Mouse (Mus musculus) heart, embryonic 16.5 days (tissue): ENCODE results near the gene Gm9049. TPM values are rescaled to one million over a fixed set of nuclear protein-coding genes. Genes with fewer than 3 reads are reported as not detected.
"Not testable (repeated sequence)": the region's sequence is repeated elsewhere in the genome, so short reads cannot be mapped to it uniquely, and the experiment has no call there.

Experiments used
- ATAC-seq: fragments of 200-750 bp; cut with Nextera tagmentation; replicated peaks from 2 replicates; pipeline ENCODE4 v1.8.0; 2017; ENCODE audit warnings: moderate number of reproducible peaks; ENCODE audit not compliant: insufficient read depth, low FRiP score; ENCODE audit errors: extremely low read depth
- H3K27ac ChIP-seq: fragments of 300-500 bp; sonication (generic); 2 replicates; pipeline ENCODE4 v1.5.1; 2014; ENCODE audit warnings: mild to moderate bottlenecking, low read length, control low read depth, moderate library complexity
- H3K27me3 ChIP-seq: fragments of 300-500 bp; sonication (generic); 2 replicates; pipeline ENCODE4 v1.6.1; 2014; ENCODE audit warnings: low read length, mixed read lengths; ENCODE audit not compliant: control insufficient read depth, insufficient read depth
- H3K36me3 ChIP-seq: fragments of 300-500 bp; sonication (generic); 2 replicates; pipeline ENCODE4 v1.6.1; 2014; ENCODE audit not compliant: control insufficient read depth, insufficient read depth
- H3K4me1 ChIP-seq: fragments of 300-500 bp; sonication (generic); 2 replicates; pipeline ENCODE4 v1.6.1; 2014; ENCODE audit warnings: low read length, mixed read lengths; ENCODE audit not compliant: control insufficient read depth, insufficient read depth
- H3K4me2 ChIP-seq: fragments of 300-500 bp; sonication (generic); 2 replicates; pipeline ENCODE4 v1.6.1; 2014; ENCODE audit warnings: low read depth, mild to moderate bottlenecking, control low read depth, low read length
- H3K4me3 ChIP-seq: fragments of 300-500 bp; sonication (generic); 2 replicates; pipeline ENCODE4 v1.5.1; 2014; ENCODE audit warnings: mild to moderate bottlenecking, control low read depth, low read length
- H3K9ac ChIP-seq: fragments of 300-500 bp; sonication (generic); 2 replicates; pipeline ENCODE4 v1.6.1; 2014; ENCODE audit warnings: low read length, control low read depth
- H3K9me3 ChIP-seq: fragments of 300-500 bp; sonication (generic); replicated peaks from 2 replicates; pipeline ENCODE4 v1.6.1; 2016; ENCODE audit warnings: low read length; ENCODE audit not compliant: control insufficient read depth
- WGBS: fragments of 180-500 bp; shearing (Covaris S2); extraction: QIAGEN DNeasy Blood & Tissue Kit; methylation state at CpG from one replicate; pipeline ENCODE4 v1.1.7; 2014; 5-methylcytosine and 5-hydroxymethylcytosine counted together
- polyA plus RNA-seq: library from polyadenylated mRNA; unstranded; fragments of >200 nt; fragmentation: Nextera tagmentation; extraction: Ambion mirVana; gene quantifications from 2 replicates; pipeline ENCODE4 v1.2.1, GENCODE M21; 2015

Gene Gm9049
- polyA plus RNA-seq, result 0.21 TPM in 1 of 2 replicates, not detected in the other

DNA sequence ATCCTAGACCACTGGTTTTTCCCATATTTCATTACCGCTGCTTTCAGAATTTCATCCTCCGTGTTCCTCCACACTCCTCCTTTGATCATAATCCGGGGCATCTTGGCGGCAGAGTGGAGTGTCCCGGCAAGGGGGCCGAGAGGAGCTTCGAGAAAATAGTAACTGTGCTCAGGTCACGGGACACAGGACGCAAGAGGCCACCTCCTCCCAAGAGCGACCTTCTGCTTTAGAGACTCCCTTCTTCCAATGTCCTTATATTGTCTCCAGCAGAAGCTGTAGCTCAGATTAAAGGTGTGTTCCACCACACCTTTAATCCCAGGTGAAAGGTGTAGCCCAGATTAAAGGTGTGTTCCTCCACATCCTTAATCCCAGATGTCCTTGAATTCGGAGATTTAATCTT is at the start of gene Gm9049:
TSS of gene Gm9049 (minus strand) at position 101 of the 400 bp plus-strand sequence.
- H3K4me2 ChIP-seq, H3K4me3 ChIP-seq, H3K9me3 ChIP-seq, H3K27ac ChIP-seq, H3K36me3 ChIP-seq, ATAC-seq, H3K27me3 ChIP-seq, H3K4me1 ChIP-seq, H3K9ac ChIP-seq: not testable (repeated sequence)
- 64% methylated on average over 1 of the region's 11 CpGs for WGBS

DNA sequence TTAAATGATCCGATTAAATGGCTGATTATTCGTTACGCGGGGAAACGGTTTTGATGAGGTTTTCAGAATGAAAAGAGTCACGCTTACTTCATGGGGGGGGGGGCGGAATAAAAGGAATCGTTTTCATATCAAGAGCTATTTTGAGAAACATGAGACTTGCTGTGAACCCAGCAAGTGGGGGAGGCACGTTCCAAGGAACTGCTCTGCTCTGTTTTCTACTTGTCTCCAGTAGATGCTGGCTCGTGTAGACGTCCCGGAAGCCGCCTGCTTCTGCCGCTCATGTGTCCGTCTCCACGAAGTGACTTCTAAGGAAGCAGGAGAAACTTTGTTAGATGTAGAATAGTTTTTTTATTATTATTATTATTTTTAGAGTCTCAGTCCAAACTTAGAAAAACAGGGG is 46.0 kb upstream of the Gm9049 start:
- Histone ChIP-seq H3K27me3 (no peaks in the 10 kb centered on the region), H3K27ac (no peak overlapping the region), H3K4me1 (no peaks in the 10 kb centered on the region), H3K4me2 (no peak overlapping the region), H3K9ac (no peak overlapping the region), H3K36me3 (no peaks in the 10 kb centered on the region), H3K4me3 (no peak overlapping the region), H3K9me3 (no peaks in the 10 kb centered on the region)
- no peak for ATAC-seq
- 67% methylated on average over 16 of the region's 16 CpGs for WGBS

DNA sequence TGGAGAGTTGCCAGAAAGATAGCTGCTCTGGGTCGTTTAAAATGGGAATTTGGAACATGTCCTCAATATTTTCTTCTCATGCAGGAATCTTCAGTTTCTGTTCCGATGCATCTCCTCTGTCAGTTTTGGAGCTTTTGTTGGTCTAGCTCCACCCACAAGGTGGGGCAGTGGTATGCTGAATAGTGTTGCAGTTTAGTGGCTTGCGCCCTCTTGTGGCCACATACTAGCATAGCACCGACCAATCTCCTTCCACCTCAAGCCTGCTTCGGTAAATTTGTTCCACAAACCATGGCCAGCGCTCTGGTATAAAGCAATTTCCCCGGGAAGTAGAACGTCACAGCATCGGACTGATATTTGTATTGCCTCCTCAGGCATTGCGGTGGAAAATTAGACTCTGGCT is 16.5 kb upstream of the Gm9049 start:
- Histone ChIP-seq H3K36me3 (no peaks in the 10 kb centered on the region), H3K27ac (no peak overlapping the region), H3K9ac (no peak overlapping the region), H3K27me3 (no peaks in the 10 kb centered on the region), H3K4me1 (no peaks in the 10 kb centered on the region), H3K4me3 (peak overlapping the region; percentile 19; the same call in 1 of the 2 replicates), H3K4me2 (peak overlapping the region; percentile 51), H3K9me3 (no peaks in the 10 kb centered on the region)
- peak; percentile 65; the same call in 1 of the 2 replicates for ATAC-seq
- WGBS, result 6% methylated on average over 10 of the region's 10 CpGs

DNA sequence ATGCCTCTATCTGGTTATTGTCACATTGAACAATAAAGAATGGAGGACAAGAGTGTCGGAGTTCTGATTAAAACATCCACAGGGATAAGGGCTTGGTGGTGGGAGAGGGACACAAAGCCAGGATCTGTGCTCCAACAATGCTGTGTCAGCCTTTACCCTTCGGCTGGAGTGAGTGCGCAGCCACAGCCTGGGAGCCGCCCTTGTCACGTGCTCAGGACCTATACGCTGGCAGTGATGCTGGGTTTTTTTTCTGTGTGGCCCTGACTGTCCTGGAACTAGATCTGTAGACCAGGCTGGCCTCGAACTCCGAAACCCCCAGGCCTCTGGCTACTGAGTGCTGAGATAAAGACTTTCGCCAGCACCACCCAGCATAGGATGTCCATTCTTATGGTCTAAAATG is 15.6 kb upstream of the Gm9049 start:
- 87% methylated on average over 9 of the region's 9 CpGs for WGBS
- no peak overlapping the region for H3K4me3 ChIP-seq
- ATAC-seq, result no peak

DNA sequence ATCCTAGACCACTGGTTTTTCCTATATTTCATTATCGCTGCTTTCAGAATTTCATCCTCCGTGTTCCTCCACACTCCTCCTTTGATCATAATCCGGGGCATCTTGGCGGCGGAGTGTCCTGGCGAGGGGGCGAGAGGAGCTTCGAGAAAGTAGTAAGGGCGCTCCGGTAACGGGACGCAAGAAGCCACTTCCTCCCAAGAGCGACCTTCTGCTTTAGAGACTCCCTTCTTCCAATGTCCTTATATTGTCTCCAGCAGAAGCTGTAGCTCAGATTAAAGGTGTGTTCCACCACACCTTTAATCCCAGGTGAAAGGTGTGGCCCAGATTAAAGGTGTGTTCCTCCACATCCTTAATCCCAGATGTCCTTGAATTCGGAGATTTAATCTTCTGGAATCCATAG is 5.3 kb downstream of the Gm9049 start, which contains the start of gene Gm9048:
TSS of gene Gm9048 (minus strand) at position 101 of the 400 bp plus-strand sequence.
- not testable (repeated sequence) for ATAC-seq, H3K27me3 ChIP-seq, H3K4me2 ChIP-seq, H3K36me3 ChIP-seq, H3K4me1 ChIP-seq, H3K4me3 ChIP-seq, H3K27ac ChIP-seq, H3K9ac ChIP-seq, H3K9me3 ChIP-seq
- WGBS, result 100% methylated on average over 1 of the region's 14 CpGs

More for the DNA sequence above, 15.6 kb upstream of the Gm9049 start:
- Histone ChIP-seq H3K4me1 (no peaks in the 10 kb centered on the region), H3K4me2 (no peak overlapping the region), H3K27me3 (no peaks in the 10 kb centered on the region), H3K27ac (no peak overlapping the region), H3K9ac (no peak overlapping the region), H3K36me3 (no peaks in the 10 kb centered on the region), H3K9me3 (no peaks in the 10 kb centered on the region)

DNA sequence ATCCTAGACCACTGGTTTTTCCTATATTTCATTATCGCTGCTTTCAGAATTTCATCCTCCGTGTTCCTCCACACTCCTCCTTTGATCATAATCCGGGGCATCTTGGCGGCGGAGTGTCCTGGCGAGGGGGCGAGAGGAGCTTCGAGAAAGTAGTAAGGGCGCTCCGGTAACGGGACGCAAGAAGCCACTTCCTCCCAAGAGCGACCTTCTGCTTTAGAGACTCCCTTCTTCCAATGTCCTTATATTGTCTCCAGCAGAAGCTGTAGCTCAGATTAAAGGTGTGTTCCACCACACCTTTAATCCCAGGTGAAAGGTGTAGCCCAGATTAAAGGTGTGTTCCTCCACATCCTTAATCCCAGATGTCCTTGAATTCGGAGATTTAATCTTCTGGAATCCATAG is 10.8 kb downstream of the Gm9049 start, which contains the start of gene Gm9046:
TSS of gene Gm9046 (minus strand) at position 101 of the 400 bp plus-strand sequence.
- WGBS, result no CpG with 5 or more reads among the region's 14 CpGs
- H3K27ac ChIP-seq, H3K4me1 ChIP-seq, H3K9ac ChIP-seq, H3K4me3 ChIP-seq, H3K27me3 ChIP-seq, H3K36me3 ChIP-seq, H3K4me2 ChIP-seq, H3K9me3 ChIP-seq, ATAC-seq: not testable (repeated sequence)

DNA sequence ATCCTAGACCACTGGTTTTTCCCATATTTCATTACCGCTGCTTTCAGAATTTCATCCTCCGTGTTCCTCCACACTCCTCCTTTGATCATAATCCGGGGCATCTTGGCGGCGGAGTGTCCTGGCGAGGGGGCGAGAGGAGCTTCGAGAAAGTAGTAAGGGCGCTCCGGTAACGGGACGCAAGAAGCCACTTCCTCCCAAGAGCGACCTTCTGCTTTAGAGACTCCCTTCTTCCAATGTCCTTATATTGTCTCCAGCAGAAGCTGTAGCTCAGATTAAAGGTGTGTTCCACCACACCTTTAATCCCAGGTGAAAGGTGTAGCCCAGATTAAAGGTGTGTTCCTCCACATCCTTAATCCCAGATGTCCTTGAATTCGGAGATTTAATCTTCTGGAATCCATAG is 16.2 kb downstream of the Gm9049 start, which contains the start of gene Gm9045:
TSS of gene Gm9045 (minus strand) at position 101 of the 400 bp plus-strand sequence.
- H3K9me3 ChIP-seq, H3K4me2 ChIP-seq, H3K4me1 ChIP-seq, H3K27ac ChIP-seq, H3K4me3 ChIP-seq, ATAC-seq, H3K36me3 ChIP-seq, H3K27me3 ChIP-seq, H3K9ac ChIP-seq: not testable (repeated sequence)
- WGBS, result no CpG with 5 or more reads among the region's 14 CpGs

DNA sequence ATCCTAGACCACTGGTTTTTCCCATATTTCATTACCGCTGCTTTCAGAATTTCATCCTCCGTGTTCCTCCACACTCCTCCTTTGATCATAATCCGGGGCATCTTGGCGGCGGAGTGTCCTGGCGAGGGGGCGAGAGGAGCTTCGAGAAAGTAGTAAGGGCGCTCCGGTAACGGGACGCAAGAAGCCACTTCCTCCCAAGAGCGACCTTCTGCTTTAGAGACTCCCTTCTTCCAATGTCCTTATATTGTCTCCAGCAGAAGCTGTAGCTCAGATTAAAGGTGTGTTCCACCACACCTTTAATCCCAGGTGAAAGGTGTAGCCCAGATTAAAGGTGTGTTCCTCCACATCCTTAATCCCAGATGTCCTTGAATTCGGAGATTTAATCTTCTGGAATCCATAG is 21.6 kb downstream of the Gm9049 start, which contains the start of gene Gm9044:
TSS of gene Gm9044 (minus strand) at position 101 of the 400 bp plus-strand sequence.
- H3K9ac ChIP-seq, ATAC-seq: not testable (repeated sequence)
- no CpG with 5 or more reads among the region's 14 CpGs for WGBS

DNA sequence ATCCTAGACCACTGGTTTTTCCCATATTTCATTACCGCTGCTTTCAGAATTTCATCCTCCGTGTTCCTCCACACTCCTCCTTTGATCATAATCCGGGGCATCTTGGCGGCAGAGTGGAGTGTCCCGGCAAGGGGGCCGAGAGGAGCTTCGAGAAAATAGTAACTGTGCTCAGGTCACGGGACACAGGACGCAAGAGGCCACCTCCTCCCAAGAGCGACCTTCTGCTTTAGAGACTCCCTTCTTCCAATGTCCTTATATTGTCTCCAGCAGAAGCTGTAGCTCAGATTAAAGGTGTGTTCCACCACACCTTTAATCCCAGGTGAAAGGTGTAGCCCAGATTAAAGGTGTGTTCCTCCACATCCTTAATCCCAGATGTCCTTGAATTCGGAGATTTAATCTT is 27.0 kb downstream of the Gm9049 start, which contains the start of gene Gm9040:
TSS of gene Gm9040 (minus strand) at position 101 of the 400 bp plus-strand sequence.
- not testable (repeated sequence) for H3K9ac ChIP-seq, H3K4me1 ChIP-seq, H3K36me3 ChIP-seq, ATAC-seq, H3K27me3 ChIP-seq, H3K9me3 ChIP-seq, H3K27ac ChIP-seq, H3K4me3 ChIP-seq, H3K4me2 ChIP-seq
- no CpG with 5 or more reads among the region's 11 CpGs for WGBS

More for the DNA sequence above, 21.6 kb downstream of the Gm9049 start, which contains the start of gene Gm9044:
- H3K27ac ChIP-seq, H3K27me3 ChIP-seq, H3K9me3 ChIP-seq, H3K4me2 ChIP-seq, H3K4me1 ChIP-seq, H3K4me3 ChIP-seq, H3K36me3 ChIP-seq: not testable (repeated sequence)
